Mouse (Mus musculus) hindbrain, embryonic 10.5 days (tissue): Measurements from ENCODE around the gene Mpi. TPM values are rescaled to one million over a fixed set of nuclear protein-coding genes. Genes with fewer than 3 reads are reported as not detected.
A peak's percentile ranks its signal among the peaks of the same experiment; 100 is the strongest.

ENCODE experiments used
- DNase-seq: peaks from one replicate; pipeline ENCODE4 v3.0.0-alpha.2; 2017; ENCODE audit warnings: low spot score
- H3K27ac ChIP-seq: fragments of 300-500 bp; sonication (generic); 2 replicates; pipeline ENCODE4 v1.5.1; 2016; ENCODE audit warnings: mild to moderate bottlenecking, moderate library complexity
- H3K27me3 ChIP-seq: fragments of 300-500 bp; sonication (generic); 2 replicates; pipeline ENCODE4 v1.6.1; 2016; ENCODE audit warnings: mild to moderate bottlenecking; ENCODE audit not compliant: poor library complexity, insufficient read depth, severe bottlenecking
- H3K36me3 ChIP-seq: fragments of 300-500 bp; sonication (generic); 2 replicates; pipeline ENCODE4 v1.6.1; 2016; ENCODE audit warnings: mild to moderate bottlenecking, moderate library complexity
- H3K4me1 ChIP-seq: fragments of 300-500 bp; sonication (generic); replicated peaks from 2 replicates; pipeline ENCODE4 v1.6.1; 2016; ENCODE audit warnings: mild to moderate bottlenecking
- H3K4me3 ChIP-seq: fragments of 300-500 bp; sonication (generic); 2 replicates; pipeline ENCODE4 v1.5.1; 2016; ENCODE audit warnings: mild to moderate bottlenecking, moderate library complexity
- H3K9me3 ChIP-seq: fragments of 300-500 bp; sonication (generic); 2 replicates; pipeline ENCODE4 v1.6.1; 2016; ENCODE audit warnings: mild to moderate bottlenecking, moderate library complexity
- WGBS: fragments of 180-500 bp; shearing (Covaris S2); methylation state at CpG from one replicate; pipeline ENCODE4 v1.1.7; 2016; 5-methylcytosine and 5-hydroxymethylcytosine counted together
- polyA plus RNA-seq: library from polyadenylated mRNA; unstranded; fragments of >200 nt; fragmentation: Nextera tagmentation; extraction: Ambion mirVana; gene quantifications from 2 replicates; pipeline ENCODE4 v1.2.1, GENCODE M21; 2016

Gene Mpi
- polyA plus RNA-seq, 1 experiment from 2014 or later, result 74.1 TPM

DNA sequence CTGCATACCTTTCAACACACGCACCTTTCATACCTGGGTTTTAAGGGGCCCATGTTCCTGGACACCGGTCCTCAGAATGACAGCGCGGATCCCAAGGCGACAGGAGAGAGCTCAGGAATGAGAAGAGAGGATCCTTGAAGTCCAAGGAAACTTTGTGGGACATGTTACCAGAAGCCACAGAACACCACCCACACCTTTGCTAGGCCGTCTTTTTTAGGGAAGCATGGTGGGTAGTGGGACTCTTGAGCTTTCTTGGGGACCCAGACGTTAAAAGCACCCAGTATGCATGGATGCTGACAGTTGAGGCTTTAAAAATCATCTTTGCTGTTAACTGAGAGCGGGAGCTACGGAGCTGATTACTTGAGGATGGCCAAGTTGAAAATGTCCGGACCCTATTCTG lies 47.7 kb downstream of the Mpi start:
- H3K27me3 ChIP-seq, result peaks cover 75% of the 10 kb centered on the region
- H3K4me1 ChIP-seq, result peaks cover 53% of the 10 kb centered on the region
- no peaks in the 10 kb centered on the region for H3K9me3 ChIP-seq
- WGBS, result 44% methylated on average over 10 of the region's 10 CpGs
- H3K36me3 ChIP-seq, result no peaks in the 10 kb centered on the region
- H3K4me3 ChIP-seq, result peak overlapping the region; percentile 57; the same call in 1 of the 2 replicates
- DNase-seq, result no peak
- H3K27ac ChIP-seq, result no peak overlapping the region

DNA sequence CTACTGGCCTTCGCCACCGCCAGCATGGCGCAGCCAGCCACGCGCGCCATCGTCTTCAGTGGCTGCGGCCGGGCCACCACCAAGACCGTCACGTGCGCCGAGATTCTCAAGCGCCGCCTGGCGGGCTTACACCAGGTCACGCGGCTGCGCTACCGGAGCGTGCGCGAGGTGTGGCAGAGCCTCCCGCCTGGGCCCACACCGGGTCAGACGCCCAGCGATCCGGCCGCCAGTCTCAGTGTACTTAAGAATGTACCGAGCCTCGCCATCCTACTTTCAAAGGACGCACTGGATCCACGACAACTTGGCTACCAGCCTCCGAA lies 48.2 kb downstream of the Mpi start:
- WGBS, result under 1% methylated on average over 34 of the region's 34 CpGs
- Histone ChIP-seq H3K4me1 (peaks cover 53% of the 10 kb centered on the region), H3K4me3 (peak overlapping the region; percentile 57), H3K27ac (peak overlapping the region; percentile 13; the same call in 1 of the 2 replicates), H3K9me3 (no peaks in the 10 kb centered on the region), H3K27me3 (peaks cover 80% of the 10 kb centered on the region), H3K36me3 (no peaks in the 10 kb centered on the region)
- DNase-seq, result peak; percentile 58

- whole genome bisulfite sequencing, result under 1% methylated on average over 46 of the region's 46 CpGs
- peak; percentile 66 for DNase-seq
- Histone ChIP-seq H3K27ac (peak within 1 kb of the TSS; percentile 13; the same call in 1 of the 2 replicates), H3K4me3 (peak within 1 kb of the TSS; percentile 57), H3K9me3 (no peaks in the 10 kb centered on the region), H3K27me3 (peaks cover 86% of the 10 kb centered on the region), H3K4me1 (peaks cover 53% of the 10 kb centered on the region), H3K36me3 (no peaks in the 10 kb centered on the region)
Measured at GRCm38 (mm10) chr9:57503622-57504380, 48.8 kb downstream of the Mpi start, which contains the start of gene Rpp25. TSS of gene Rpp25 (plus strand) at chr9:57504026.

DNA sequence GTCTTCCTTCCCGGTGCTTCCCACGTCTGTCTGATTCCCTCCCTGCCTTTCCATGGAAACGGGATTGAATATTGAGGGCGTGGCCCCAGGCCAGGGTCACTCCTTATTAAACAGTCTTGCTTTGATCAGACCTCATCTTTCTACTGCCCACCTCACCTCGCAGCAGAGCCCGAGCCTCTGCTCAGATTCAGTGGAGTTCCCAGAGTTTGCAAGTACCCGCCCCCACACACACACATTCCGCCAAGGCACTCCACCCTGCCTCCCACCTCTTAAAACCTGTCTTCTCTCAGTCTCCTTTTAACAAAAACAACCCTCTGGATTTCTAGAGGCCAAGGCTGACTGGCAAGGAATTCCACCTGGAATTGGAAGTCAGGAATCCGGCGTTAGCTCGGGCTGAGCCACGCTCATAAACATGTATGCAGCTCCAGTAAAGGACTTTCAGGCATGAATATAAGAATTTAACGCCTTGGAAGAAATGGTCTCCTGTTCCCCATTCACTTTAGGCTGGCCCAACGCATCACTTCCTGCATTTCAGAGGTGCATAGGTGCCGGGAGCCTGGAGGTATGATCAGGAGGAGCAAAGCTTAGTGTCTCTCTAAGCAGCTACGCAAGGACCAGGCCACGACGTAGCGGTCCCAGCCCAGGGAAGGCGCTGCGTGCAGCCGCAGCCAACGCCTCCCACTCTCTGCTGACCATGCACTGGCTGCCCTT lies 49.5 kb downstream of the Mpi start:
- peaks cover 93% of the 10 kb centered on the region for H3K27me3 ChIP-seq
- H3K9me3 ChIP-seq, result no peaks in the 10 kb centered on the region
- peak overlapping the region; percentile 57 for H3K4me3 ChIP-seq
- H3K36me3 ChIP-seq, result no peaks in the 10 kb centered on the region
- H3K27ac ChIP-seq, result no peak overlapping the region
- H3K4me1 ChIP-seq, result peaks cover 53% of the 10 kb centered on the region
- 2% methylated on average over 23 of the region's 23 CpGs for WGBS
- DNase-seq, result peak; percentile 42

GRCm38 (mm10) chr9:57501861-57502260 lies 50.7 kb downstream of the Mpi start:
- Histone ChIP-seq H3K27me3 (peaks cover 88% of the 10 kb centered on the region), H3K4me1 (peaks cover 53% of the 10 kb centered on the region), H3K36me3 (no peaks in the 10 kb centered on the region), H3K4me3 (peak overlapping the region; percentile 41), H3K9me3 (no peaks in the 10 kb centered on the region), H3K27ac (no peak overlapping the region)
- WGBS, result 1% methylated on average over 20 of the region's 20 CpGs
- peak; percentile 52 for DNase-seq

DNA sequence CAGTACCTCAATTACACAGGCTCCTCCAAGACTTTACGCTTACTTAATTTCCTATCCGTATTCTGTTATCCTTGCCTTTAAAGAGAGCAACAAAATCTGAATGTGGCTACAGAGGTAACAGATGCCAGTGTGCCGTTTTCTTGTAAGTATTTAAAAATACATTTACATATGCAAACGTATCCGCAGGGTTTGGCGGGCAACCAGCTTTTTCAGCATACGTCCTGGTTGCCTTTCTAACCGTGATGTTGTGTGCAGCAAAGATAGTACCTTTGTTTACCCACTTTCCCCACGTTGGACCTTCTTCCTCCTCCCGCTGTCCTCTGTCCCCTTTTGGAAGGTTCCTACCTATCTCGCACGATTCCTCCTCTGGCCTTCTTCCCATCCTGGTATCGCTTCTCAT lies 51.1 kb downstream of the Mpi start:
- Histone ChIP-seq H3K27ac (no peak overlapping the region), H3K36me3 (no peaks in the 10 kb centered on the region), H3K4me1 (peaks cover 53% of the 10 kb centered on the region), H3K27me3 (peaks cover 84% of the 10 kb centered on the region), H3K9me3 (no peaks in the 10 kb centered on the region), H3K4me3 (peak overlapping the region; percentile 41)
- 9% methylated on average over 13 of the region's 13 CpGs for WGBS
- no peak for DNase-seq

- 59% methylated on average over 7 of the region's 7 CpGs for WGBS
- H3K4me1 ChIP-seq, result peaks cover 25% of the 10 kb centered on the region
- no peak overlapping the region for H3K4me3 ChIP-seq
- no peak overlapping the region for H3K27ac ChIP-seq
- H3K27me3 ChIP-seq, result peaks cover 55% of the 10 kb centered on the region
- H3K9me3 ChIP-seq, result no peaks in the 10 kb centered on the region
- H3K36me3 ChIP-seq, result no peaks in the 10 kb centered on the region
- DNase-seq, result no peak
Measured at GRCm38 (mm10) chr9:57498536-57498935, 54.0 kb downstream of the Mpi start.

DNA sequence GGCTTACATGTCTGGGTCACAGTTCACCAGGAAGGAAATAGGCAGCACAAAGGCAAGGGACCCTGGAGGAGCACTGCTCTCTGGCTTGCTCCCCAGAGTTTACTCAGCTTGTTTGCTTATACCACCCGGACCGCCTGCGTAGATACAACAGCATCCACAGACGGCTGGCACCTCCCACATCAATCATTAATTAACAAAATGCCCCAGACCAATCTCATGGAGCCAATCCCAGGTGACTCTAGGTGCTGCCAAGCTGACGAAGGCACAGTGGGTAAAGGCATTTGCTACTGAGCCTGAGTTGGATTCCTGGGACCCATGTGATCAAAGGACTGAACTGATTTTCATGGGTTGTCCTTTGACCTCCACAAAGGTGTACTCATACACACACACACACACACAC lies 55.3 kb downstream of the Mpi start:
- WGBS, result 78% methylated on average over 5 of the region's 5 CpGs
- no peaks in the 10 kb centered on the region for H3K36me3 ChIP-seq
- no peak overlapping the region for H3K4me3 ChIP-seq
- no peak overlapping the region for H3K27ac ChIP-seq
- H3K27me3 ChIP-seq, result peaks cover 42% of the 10 kb centered on the region
- H3K9me3 ChIP-seq, result no peaks in the 10 kb centered on the region
- DNase-seq, result no peak
- H3K4me1 ChIP-seq, result peaks cover 12% of the 10 kb centered on the region

DNA sequence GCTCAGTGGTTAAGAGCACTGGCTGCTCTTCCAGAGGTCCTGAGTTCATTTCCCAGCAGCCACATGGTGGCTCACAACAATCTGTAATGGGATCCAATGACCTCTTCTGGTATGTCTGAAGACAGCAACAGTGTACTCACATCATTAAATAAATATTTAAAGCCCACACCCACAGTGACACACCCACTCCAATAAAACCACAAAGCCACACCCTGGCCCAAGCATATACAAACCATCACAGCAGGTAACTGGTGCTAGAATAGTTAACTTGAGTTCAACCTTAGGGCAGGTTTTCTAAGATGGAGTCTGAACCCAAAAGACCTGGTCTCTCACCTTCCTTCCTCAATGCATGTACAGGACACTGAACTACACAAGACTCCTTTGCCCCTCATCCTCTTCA lies 57.6 kb downstream of the Mpi start:
- no peaks in the 10 kb centered on the region for H3K4me1 ChIP-seq
- no peaks in the 10 kb centered on the region for H3K36me3 ChIP-seq
- peaks cover 19% of the 10 kb centered on the region for H3K27me3 ChIP-seq
- no peak for DNase-seq
- no peak overlapping the region for H3K27ac ChIP-seq
- H3K4me3 ChIP-seq, result no peak overlapping the region
- H3K9me3 ChIP-seq, result no peaks in the 10 kb centered on the region

Other genes starting within 250 kb of the Mpi start
- gene Ppcdc, start 112.6 kb downstream of the Mpi start, polyA plus RNA-seq, result 19.8 and 23.5 TPM in 2 replicates
- 18.2 and 28.9 TPM in 2 replicates for gene Scamp5, start 84.7 kb downstream of the Mpi start, polyA plus RNA-seq
- 2.5 and 9.7 TPM in 2 replicates for gene Rpp25, start 48.7 kb downstream of the Mpi start, polyA plus RNA-seq
- gene Cox5a, start 31.5 kb downstream of the Mpi start, polyA plus RNA-seq, result 712 and 781 TPM in 2 replicates
- gene Fam219b, start 15.2 kb downstream of the Mpi start, polyA plus RNA-seq, result 16.1 and 16.3 TPM in 2 replicates
- gene Scamp2, start 8.2 kb upstream of the Mpi start, polyA plus RNA-seq, result 50.7 and 59.7 TPM in 2 replicates
- 14.2 and 14.6 TPM in 2 replicates for gene Ulk3, start 36.7 kb upstream of the Mpi start, polyA plus RNA-seq
- gene Cplx3, start 53.5 kb upstream of the Mpi start, polyA plus RNA-seq, result 0.88 and 2.8 TPM in 2 replicates
- not detected in 2 replicates for gene Lman1l, start 68.0 kb upstream of the Mpi start, polyA plus RNA-seq
- 40.8 and 42.3 TPM in 2 replicates for gene Csk, start 100.9 kb upstream of the Mpi start, polyA plus RNA-seq
- not detected in 2 replicates for gene Cyp1a2, start 130.9 kb upstream of the Mpi start, polyA plus RNA-seq
- gene Cyp1a1, start 135.2 kb upstream of the Mpi start, polyA plus RNA-seq, result not detected in 2 replicates
- 41.0 and 41.1 TPM in 2 replicates for gene Edc3, start 155.8 kb upstream of the Mpi start, polyA plus RNA-seq
- gene Clk3, start 213.1 kb upstream of the Mpi start, polyA plus RNA-seq, result 90.7 and 105 TPM in 2 replicates